Mouse (Mus musculus) cortical plate, adult 2 months (tissue): ENCODE measurements around the gene Mapk8ip3.

ENCODE experiments used
- CTCF ChIP-seq: fragments of 200-500 bp; IDR thresholded peaks from 2 replicates; pipeline ENCODE4 v1.5.1; 2011; ENCODE audit warnings: mild to moderate bottlenecking, control low read depth, low read length; ENCODE audit not compliant: insufficient read depth; ENCODE audit errors: extremely low read depth
- POLR2A ChIP-seq: fragments of 200-500 bp; IDR thresholded peaks from 2 replicates; pipeline ENCODE4 v1.6.1; 2011; ENCODE audit warnings: mild to moderate bottlenecking, low read length, control low read depth; ENCODE audit not compliant: insufficient read depth; ENCODE audit errors: extremely low read depth

DNA sequence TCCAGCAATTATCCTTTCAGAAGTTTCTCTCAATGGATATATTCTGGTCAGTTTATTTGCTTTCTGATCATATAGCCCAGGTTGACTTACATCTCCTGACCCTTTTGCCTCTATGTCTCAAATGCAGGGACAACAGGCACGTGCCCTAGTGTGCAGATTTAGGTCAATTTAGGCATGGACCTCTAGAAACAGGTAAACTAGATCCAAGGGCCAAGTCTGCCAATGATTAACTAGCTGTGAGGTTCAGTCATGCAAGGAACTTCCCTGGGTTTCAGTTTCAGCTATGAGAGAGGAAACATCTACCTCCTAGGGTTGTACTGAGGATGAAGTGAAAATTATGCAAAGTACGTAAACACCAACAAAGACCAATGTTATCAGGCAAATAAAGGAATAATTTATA, 16.5 kb upstream of the Mapk8ip3 start:
- TF ChIP-seq CTCF (no peak), POLR2A (no peak)
